Mouse (Mus musculus): ENCODE data around the gene Ankrd33. TPM values are rescaled to one million over a fixed set of nuclear protein-coding genes. Genes with fewer than 3 reads are reported as not detected.
A peak's percentile ranks its signal among the peaks of the same experiment; 100 is the strongest.

Gene Ankrd33
- total RNA-seq, 2 experiments from 2014 or later = not detected

- DNase-seq = peak; percentile 76 to 81
- intact Hi-C loops (cut with DNase I) = no loop called here
These were observed 27.9 kb downstream of the Ankrd33 start for GRCm38 (mm10) chr15:101143494-101143893.

DNA sequence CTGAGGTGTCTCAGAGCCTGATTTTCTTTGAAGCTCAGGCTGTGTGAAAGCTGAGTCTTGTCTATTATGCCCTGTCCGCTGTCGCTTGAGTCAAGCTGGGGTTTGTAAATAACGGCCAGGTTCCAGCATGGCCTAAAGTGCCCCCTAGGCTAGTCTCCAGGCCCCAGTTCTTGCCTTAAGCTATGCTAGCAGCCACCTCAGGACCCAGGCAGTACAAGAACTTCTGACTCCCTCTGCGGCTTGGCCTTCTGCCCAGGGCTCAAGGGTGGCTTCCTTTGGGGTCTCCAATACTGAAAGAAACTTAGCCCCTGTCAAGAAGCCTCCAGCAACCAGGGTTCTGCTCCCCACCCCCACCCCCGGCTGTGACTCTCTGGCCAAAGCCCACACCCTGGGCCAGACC, 28.6 kb downstream of the Ankrd33 start:
- DNase-seq = no peak
- intact Hi-C loops (cut with DNase I) = loop anchor here (2.0 kb wide), 1 partner anchor 15 kb away; the partner anchor contains the start of gene Acvrl1

GRCm38 (mm10) chr15:101144779-101145178, 29.2 kb downstream of the Ankrd33 start:
- intact Hi-C loops (cut with DNase I) = loop anchor here (2.0 kb wide), 1 partner anchor 16 kb away; the partner anchor contains the start of gene Acvrl1
- DNase-seq = no peak

DNA sequence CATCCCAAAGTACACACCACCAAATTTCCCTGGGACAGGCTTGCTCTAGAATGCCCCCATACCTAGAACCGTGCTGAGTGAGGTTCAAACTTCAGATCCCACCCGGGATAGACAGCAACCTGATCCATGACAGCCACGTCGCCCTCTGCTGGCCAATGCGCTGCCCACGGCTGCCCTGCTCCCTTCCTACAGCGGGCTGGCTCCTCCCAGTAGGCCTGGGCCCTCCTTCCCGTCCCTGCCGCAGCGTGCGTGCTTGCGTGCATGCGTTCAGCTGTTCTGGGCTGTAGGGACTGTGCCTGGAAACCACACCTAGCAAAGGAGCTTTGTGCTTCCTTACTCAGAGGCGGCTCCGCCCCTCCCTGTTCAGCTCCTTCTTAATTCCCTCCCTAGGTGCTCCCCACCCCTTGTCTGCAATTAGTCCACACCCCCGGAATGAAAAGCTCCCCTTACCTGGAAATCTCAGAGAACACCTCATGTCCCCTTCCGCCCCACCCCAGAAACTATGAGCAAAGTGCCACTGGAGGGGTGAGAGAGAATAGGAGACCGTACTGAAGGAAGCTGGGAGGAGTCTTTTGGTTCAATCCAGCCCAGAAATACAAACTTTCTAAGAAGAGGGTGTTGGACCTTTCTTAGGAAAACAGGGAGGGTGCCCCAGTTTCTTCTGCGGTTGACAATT, 30.0 kb downstream of the Ankrd33 start:
- intact Hi-C loops (cut with DNase I) = loop anchor here (1.0 to 2.0 kb wide), 3 partner anchors 17 to 53 kb away; partner anchors contain the start of gene Acvrl1

GRCm38 (mm10) chr15:101146100-101146965, 30.8 kb downstream of the Ankrd33 start:
- DNase-seq = no peak
- intact Hi-C loops (cut with DNase I) = loop anchor here (1.0 to 2.0 kb wide), 2 partner anchors 24 to 52 kb away; no protein-coding TSS in a partner anchor

More for the DNA sequence above, 30.0 kb downstream of the Ankrd33 start:
- DNase-seq = peak; percentile 96 to 98

DNA sequence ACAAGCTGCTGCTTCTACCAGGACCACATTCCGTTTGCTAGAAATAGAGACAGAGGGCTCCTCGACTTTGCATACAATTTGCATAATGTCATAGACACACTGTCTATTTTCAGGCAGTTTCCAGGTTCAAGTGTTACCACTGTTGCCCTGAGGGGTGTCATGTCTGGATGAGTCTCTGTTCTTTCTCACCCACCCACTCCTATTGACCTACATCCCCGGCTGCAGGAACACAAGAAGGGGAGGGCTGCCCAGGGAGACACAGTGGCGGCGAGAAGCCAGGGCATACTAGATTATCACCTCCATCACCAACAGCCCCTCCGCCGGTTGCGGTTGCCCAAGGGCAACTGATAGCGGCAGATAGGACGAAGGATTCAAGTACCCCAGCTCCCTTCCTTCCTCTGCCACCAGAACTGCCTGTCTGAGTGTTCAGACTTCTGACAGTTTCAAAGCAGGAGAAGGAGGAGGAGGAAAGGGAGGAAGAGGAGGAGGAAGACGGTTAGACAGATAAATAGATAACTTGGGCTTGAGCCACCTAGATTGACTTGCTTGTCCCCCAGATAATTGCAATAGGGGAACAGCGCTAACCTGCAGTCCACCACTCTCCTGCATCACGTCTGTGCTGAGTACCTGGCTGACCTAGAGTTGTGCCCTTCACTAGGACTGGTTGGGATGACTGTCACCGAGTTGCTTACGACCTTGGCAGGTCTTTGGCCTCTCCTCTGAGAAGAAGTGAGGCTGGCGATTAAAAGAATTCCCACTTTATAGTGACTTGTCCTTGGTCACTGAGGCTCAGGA, 31.8 kb downstream of the Ankrd33 start:
- no peak for DNase-seq
- intact Hi-C loops (cut with DNase I) = loop anchor here (2.0 kb wide), 1 partner anchor 51 kb away; no protein-coding TSS in a partner anchor

DNA sequence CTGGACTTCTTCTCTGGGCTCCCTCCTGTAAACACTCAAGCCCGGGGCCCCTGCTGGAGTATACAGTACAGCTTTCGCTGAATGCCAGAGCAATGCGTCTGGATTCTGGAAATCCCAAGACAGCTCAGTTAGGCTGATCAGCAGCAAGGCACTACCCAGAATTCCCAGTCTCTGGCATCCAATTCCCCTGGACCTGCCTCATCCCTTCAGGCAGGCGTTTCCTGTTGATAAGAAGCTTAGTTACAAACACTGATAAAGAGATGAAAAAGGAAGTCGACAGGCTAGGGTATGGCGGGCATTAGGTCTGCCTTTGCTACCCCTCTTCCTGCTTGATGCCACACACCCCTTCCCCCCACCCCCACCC, 32.3 kb downstream of the Ankrd33 start:
- DNase-seq = peak in 1 of 2 experiments; percentile 54
- intact Hi-C loops (cut with DNase I) = loop anchor here (2.0 kb wide), 1 partner anchor 51 kb away; no protein-coding TSS in a partner anchor

GRCm38 (mm10) chr15:101148604-101149003, 33.0 kb downstream of the Ankrd33 start:
- intact Hi-C loops (cut with DNase I) = no loop called here

GRCm38 (mm10) chr15:101151409-101152261, 36.1 kb downstream of the Ankrd33 start:
- no peak for DNase-seq
- intact Hi-C loops (cut with DNase I) = no loop called here

More at GRCm38 (mm10) chr15:101148604-101149003, 33.0 kb downstream of the Ankrd33 start:
- DNase-seq = no peak

DNA sequence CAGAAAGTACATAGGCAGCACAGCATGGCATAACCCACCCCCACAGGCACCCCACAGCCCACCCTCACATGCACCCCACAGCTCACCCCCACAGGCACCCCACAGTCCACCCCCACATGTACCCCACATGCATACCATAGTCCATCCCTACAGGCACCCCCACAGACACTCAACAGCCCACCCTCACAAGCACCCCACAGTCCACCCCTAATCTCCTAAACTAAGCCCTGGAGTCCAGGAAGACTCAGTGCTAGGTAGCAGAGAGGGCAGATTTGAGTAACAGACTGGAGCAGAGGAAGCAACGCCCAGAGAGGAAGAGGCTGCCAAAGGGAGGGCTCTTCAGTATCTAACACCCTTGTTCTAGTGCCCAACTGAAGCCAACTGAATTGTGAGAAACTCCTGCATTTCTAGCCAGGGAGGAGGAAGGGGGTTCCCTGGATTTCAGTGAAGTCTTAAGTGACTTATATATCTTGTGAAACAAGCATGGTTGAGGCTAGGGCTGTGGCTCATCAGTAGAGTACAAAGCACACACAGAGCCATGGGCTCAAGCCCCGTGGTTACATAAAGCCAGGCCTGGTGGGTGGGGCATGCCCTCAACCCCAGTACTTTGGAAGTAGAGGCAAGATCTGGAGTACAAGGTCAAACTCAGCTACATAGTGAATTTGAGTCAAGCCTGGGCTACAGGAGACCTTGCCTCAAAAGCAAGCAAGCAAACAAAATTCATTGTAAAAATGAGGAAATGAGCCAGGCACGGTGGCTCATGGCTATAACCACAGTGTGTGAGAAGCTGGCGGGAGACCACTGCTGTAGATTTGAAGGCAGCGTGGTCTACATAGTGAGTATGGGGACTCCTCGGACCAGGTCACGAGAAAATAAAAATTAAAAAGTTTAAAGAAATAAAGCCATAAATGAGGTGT, 39.4 kb downstream of the Ankrd33 start:
- intact Hi-C loops (cut with DNase I) = no loop called here
- no peak for DNase-seq

GRCm38 (mm10) chr15:101160128-101160527, 44.6 kb downstream of the Ankrd33 start:
- DNase-seq = no peak
- intact Hi-C loops (cut with DNase I) = no loop called here

DNA sequence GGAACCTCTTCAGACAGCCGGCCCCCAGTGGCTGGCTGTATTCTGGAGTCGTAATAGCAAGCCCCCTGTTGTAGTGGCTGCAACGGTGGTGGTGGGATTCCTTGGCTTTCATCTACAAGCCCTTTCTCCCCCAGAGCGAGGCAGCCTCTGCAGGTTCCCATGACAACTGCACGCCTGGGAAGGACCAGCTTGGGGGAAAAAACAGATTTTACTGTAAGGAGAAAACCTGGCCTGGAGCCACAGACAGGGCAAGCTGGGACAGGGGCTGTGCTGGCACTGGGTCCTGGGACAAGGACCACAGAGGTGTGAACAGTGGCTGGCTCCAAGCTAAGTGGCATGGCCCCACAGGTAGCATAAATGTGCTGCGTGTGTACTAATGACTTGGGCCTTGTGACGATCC, 45.0 kb downstream of the Ankrd33 start:
- no peak for DNase-seq
- intact Hi-C loops (cut with DNase I) = no loop called here

DNA sequence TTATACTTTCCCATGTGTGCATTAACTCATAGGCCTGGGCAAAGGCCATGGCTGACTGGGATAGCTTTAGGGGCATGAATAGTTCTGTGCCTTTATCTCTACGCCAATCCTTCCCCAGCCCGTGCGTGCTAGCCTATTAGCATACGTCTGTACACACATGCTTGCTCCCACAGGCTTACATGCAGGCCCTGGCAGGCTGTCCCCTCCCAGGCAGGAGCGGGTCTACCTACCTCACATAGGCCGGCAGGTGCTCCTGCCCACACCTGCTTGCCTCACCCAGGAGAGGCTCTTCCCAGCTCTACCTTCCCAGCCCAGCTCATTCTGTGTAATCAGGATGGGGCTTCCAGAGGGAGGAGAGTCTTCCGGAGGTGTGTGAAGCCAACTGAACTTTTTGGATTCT, 46.0 kb downstream of the Ankrd33 start:
- no peak for DNase-seq
- intact Hi-C loops (cut with DNase I) = no loop called here

DNA sequence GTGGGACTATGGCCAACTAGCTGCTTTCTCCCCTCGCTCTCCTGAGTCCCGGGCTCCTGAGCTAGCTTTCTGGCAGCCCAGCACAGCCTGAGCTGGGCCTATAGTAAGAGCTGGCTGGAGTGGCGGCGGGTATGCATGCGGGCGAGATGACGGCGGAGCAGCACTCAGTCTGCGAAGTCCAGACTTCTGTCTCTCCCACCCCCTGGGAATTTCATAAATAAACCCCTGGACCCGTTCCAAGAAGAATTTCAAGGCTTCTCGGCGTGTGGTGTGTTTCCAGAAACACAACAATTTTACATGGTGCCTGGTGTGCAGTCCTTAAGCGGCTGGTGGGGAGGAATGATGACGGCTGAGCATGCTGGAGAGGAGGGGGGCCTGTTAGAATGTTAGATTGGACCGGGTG, 47.5 kb downstream of the Ankrd33 start:
- intact Hi-C loops (cut with DNase I) = no loop called here
- no peak for DNase-seq

DNA sequence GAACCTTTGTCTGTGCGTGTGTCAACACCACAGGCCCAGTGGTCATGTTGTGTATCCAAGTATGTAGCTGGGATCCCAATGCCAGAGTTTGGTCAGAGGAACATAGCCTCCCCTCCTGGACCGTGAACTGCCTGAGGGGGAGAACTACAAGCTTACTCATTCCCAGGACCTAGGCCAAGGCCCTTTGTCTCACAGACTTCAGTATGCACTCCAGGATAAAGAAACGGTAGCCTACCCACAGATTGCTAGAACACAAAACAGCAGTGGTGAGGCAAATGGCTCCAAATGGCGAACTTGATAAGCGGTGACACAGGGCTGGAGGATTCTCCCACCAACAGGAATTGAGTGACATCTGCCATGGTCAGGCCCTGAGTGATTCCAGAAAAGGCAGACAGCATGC, 48.3 kb downstream of the Ankrd33 start:
- intact Hi-C loops (cut with DNase I) = no loop called here
- peak in 1 of 2 experiments; percentile 54 for DNase-seq

DNA sequence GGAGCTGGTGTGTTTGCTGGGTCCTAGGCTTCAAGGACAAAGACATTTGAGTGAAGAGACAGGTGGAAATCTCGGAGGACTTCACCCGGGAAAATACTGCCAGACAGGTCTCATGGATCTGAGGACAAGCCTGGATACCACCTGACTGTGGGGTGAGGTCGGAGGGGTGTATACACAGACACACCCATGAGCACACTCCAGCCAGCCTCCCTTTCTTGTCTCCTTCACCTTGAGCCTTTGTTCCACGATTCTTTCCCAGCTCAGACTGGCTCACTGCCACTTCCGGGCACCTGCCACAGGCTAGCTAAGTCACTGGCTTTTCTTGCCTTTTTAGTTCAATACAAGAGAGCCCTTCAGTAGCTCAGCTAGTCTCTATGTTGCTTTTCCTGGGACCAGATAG, 48.7 kb downstream of the Ankrd33 start:
- no peak for DNase-seq
- intact Hi-C loops (cut with DNase I) = no loop called here

GRCm38 (mm10) chr15:101165658-101166437, 50.3 kb downstream of the Ankrd33 start:
- intact Hi-C loops (cut with DNase I) = no loop called here
- peak in 1 of 2 experiments; percentile 14 for DNase-seq

- DNase-seq = no peak
- intact Hi-C loops (cut with DNase I) = no loop called here
These were observed 52.0 kb downstream of the Ankrd33 start for GRCm38 (mm10) chr15:101167553-101167952.
